Mouse (Mus musculus): Measurements from ENCODE around the gene Aktip.

DNA sequence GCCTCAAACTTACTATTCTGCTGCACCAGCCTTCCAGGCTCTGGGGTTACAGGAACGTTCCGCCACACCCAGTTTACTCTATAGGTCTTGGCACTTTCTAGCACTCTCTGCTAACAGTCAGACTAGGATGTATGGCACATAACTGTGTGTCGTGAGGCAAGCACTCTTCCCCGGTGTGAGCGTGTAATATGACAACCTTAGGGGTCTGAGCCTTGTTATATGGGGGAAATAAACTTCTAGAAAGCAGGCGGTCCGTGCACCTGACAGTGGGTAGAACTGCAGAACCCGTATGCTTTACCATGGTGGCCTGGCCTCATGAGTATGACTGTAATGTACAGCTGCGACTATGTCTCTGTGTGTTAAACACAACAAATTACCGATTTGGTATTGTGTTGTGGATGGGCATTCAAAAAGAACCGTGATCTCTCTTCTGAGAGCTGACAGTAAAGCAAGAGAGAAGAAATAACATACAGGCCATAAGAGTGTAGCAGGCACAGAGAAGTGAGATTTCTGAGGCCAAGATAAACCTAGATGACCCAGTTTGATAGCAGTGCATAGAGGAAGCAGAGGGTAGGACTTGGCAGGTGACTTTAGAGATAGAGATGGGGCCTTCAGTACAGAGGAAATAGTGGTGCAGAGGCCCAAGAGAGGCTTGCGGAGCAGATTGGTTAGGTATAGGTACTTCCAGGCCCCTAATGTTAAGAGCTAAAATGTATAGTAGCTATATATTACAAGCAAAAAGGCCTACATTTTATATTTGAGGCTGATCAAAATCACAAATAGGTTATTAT, 122.5 kb downstream of the Aktip start:
- TF ChIP-seq CTCF (IDR thresholded peaks at IDR 0.05; ENCODE audit: borderline replicate concordance, insufficient read depth, low read length) (no peak), POLR2A (IDR thresholded peaks at IDR 0.05; ENCODE audit: low read depth, low read length) (no peak)
